Mouse (Mus musculus) heart, embryonic 11.5 days (tissue): Measurements from ENCODE around the gene Sult3a2. TPM values are rescaled to one million over a fixed set of nuclear protein-coding genes. Genes with fewer than 3 reads are reported as not detected.
"Not testable (repeated sequence)": the region's sequence is repeated elsewhere in the genome, so short reads cannot be mapped to it uniquely, and the experiment has no call there.

Experiments
- ATAC-seq: fragments of 200-750 bp; cut with Nextera tagmentation; replicated peaks from 2 replicates; pipeline ENCODE4 v1.8.0; 2017; ENCODE audit warnings: moderate library complexity; ENCODE audit not compliant: insufficient number of reproducible peaks, low FRiP score, low TSS enrichment
- H3K27ac ChIP-seq: fragments of 300-500 bp; sonication (generic); 2 replicates; pipeline ENCODE4 v1.5.1; 2014; ENCODE audit warnings: mild to moderate bottlenecking, low read depth, low read length
- H3K27me3 ChIP-seq: fragments of 300-500 bp; sonication (generic); 2 replicates; pipeline ENCODE4 v1.6.1; 2014; ENCODE audit warnings: mild to moderate bottlenecking, low read length, mixed read lengths; ENCODE audit not compliant: control insufficient read depth, insufficient read depth
- H3K36me3 ChIP-seq: fragments of 300-500 bp; sonication (generic); 2 replicates; pipeline ENCODE4 v1.6.1; 2014; ENCODE audit warnings: mild to moderate bottlenecking, low read length, moderate library complexity, mixed read lengths; ENCODE audit not compliant: control insufficient read depth, insufficient read depth
- H3K4me1 ChIP-seq: fragments of 300-500 bp; sonication (generic); 2 replicates; pipeline ENCODE4 v1.6.1; 2014; ENCODE audit warnings: low read length; ENCODE audit not compliant: control insufficient read depth, insufficient read depth
- H3K4me2 ChIP-seq: fragments of 300-500 bp; sonication (generic); 2 replicates; pipeline ENCODE4 v1.6.1; 2014; ENCODE audit warnings: mild to moderate bottlenecking, moderate library complexity
- H3K4me3 ChIP-seq: fragments of 300-500 bp; sonication (generic); 2 replicates; pipeline ENCODE4 v1.5.1; 2014; ENCODE audit warnings: low read depth, low read length
- H3K9ac ChIP-seq: fragments of 300-500 bp; sonication (generic); 2 replicates; pipeline ENCODE4 v1.6.1; 2014; ENCODE audit warnings: mild to moderate bottlenecking, low read depth, low read length, moderate library complexity
- H3K9me3 ChIP-seq: fragments of 300-500 bp; sonication (generic); replicated peaks from 2 replicates; pipeline ENCODE4 v1.6.1; 2016; ENCODE audit warnings: low read length; ENCODE audit not compliant: control insufficient read depth
- WGBS: fragments of 180-500 bp; shearing (Covaris S2); extraction: QIAGEN DNeasy Blood & Tissue Kit; methylation state at CpG from one replicate; pipeline ENCODE4 v1.1.7; 2014; ENCODE audit not compliant: insufficient replicate concordance; 5-methylcytosine and 5-hydroxymethylcytosine counted together
- polyA plus RNA-seq: library from polyadenylated mRNA; unstranded; fragments of >200 nt; fragmentation: Nextera tagmentation; extraction: Ambion mirVana; gene quantifications from 2 replicates; pipeline ENCODE4 v1.2.1, GENCODE M21; 2014

Gene Sult3a2
- polyA plus RNA-seq: not detected in 2 replicates

GRCm38 (mm10) chr10:33786604-33787003 is at the start of gene Sult3a2:
Gene Sult3a2, minus strand, starts transcription at chr10:33786704.
- no peaks in the 10 kb centered on the region for H3K4me1 ChIP-seq
- H3K4me2 ChIP-seq: no peak within 1 kb of the TSS
- ATAC-seq: no peak
- no peaks in the 10 kb centered on the region for H3K27me3 ChIP-seq
- H3K9ac ChIP-seq: no peak within 1 kb of the TSS
- 83% methylated on average over 3 of the region's 3 CpGs for WGBS
- H3K9me3 ChIP-seq: no peaks in the 10 kb centered on the region
- H3K4me3 ChIP-seq: no peak within 1 kb of the TSS
- no peaks in the 10 kb centered on the region for H3K36me3 ChIP-seq
- no peak within 1 kb of the TSS for H3K27ac ChIP-seq

- 82% methylated on average over 3 of the region's 3 CpGs for WGBS
- no peak for ATAC-seq
- no peaks in the 10 kb centered on the region for H3K4me1 ChIP-seq
Observed at GRCm38 (mm10) chr10:33820892-33821291, 34.4 kb upstream of the Sult3a2 start.

GRCm38 (mm10) chr10:33816923-33817322 is 30.4 kb upstream of the Sult3a2 start:
- no peaks in the 10 kb centered on the region for H3K27me3 ChIP-seq
- H3K9me3 ChIP-seq: no peaks in the 10 kb centered on the region
- no peak overlapping the region for H3K27ac ChIP-seq
- H3K4me2 ChIP-seq: no peak overlapping the region
- no peaks in the 10 kb centered on the region for H3K36me3 ChIP-seq
- no peak overlapping the region for H3K4me3 ChIP-seq
- no peaks in the 10 kb centered on the region for H3K4me1 ChIP-seq
- no peak overlapping the region for H3K9ac ChIP-seq
- 62% methylated on average over 1 of the region's 1 CpGs for WGBS
- ATAC-seq: no peak

More at GRCm38 (mm10) chr10:33820892-33821291, 34.4 kb upstream of the Sult3a2 start:
- Histone ChIP-seq H3K9me3 (no peaks in the 10 kb centered on the region), H3K4me2 (no peak overlapping the region), H3K36me3 (no peaks in the 10 kb centered on the region), H3K27ac (no peak overlapping the region), H3K27me3 (no peaks in the 10 kb centered on the region), H3K9ac (no peak overlapping the region), H3K4me3 (no peak overlapping the region)

DNA sequence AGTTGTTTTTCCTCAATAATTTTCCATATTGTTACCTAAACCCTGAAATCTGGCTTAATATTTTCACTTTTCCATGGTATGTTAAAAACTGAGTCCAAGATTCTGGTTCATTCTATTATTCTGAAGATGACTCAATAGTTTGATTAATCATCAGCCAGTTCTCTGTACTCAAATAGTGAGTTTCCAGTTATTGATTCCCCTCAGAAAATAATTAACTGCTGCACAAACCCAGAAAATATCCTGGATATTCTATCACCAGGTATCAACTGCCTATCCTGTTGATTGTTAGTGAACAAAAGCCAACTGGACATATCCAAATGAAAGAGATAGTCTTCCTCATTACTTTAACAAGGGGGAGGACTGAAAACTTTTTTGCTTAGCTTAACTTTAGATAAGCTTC is 27.8 kb upstream of the Sult3a2 start:
- Histone ChIP-seq H3K9ac (no peak overlapping the region), H3K4me1 (no peaks in the 10 kb centered on the region), H3K4me3 (no peak overlapping the region), H3K27ac (no peak overlapping the region), H3K27me3 (no peaks in the 10 kb centered on the region), H3K36me3 (no peaks in the 10 kb centered on the region), H3K4me2 (no peak overlapping the region), H3K9me3 (no peaks in the 10 kb centered on the region)
- ATAC-seq: no peak

DNA sequence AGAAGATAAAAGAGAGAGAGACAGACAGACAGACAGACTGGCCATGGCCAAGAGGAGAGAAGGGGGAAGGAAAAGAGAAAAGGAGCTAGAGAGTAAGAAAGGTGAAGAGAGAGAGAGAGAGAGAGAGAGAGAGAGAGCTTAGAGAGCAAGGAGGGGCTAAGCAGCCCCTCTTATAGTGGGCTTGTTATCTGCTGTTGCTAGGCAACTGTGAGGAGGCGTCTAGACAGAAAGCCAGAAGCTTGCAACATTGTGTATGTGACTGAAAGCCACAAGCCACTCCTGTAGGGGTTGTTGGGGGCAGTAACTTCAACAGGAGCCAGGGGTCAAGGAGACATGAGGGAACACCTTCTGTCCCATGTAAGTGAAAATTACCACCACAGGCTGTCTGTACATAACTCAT is 25.3 kb upstream of the Sult3a2 start:
- no peak overlapping the region for H3K4me3 ChIP-seq
- H3K9ac ChIP-seq: no peak overlapping the region
- no peak overlapping the region for H3K27ac ChIP-seq
- H3K4me2 ChIP-seq: no peak overlapping the region
- 0% methylated on average over 1 of the region's 1 CpGs for WGBS
- ATAC-seq: no peak
- no peaks in the 10 kb centered on the region for H3K4me1 ChIP-seq
- H3K27me3 ChIP-seq: no peaks in the 10 kb centered on the region
- no peaks in the 10 kb centered on the region for H3K36me3 ChIP-seq
- no peaks in the 10 kb centered on the region for H3K9me3 ChIP-seq

GRCm38 (mm10) chr10:33797221-33797949 is 10.9 kb upstream of the Sult3a2 start:
- not testable (repeated sequence) for H3K9ac ChIP-seq, H3K36me3 ChIP-seq, ATAC-seq, H3K27me3 ChIP-seq, H3K4me1 ChIP-seq, H3K9me3 ChIP-seq, H3K4me3 ChIP-seq, H3K4me2 ChIP-seq, H3K27ac ChIP-seq
- 67% methylated on average over 6 of the region's 6 CpGs for WGBS

GRCm38 (mm10) chr10:33796269-33796915 is 9.9 kb upstream of the Sult3a2 start:
- WGBS: 73% methylated on average over 4 of the region's 4 CpGs
- H3K4me3 ChIP-seq: not testable (repeated sequence)

DNA sequence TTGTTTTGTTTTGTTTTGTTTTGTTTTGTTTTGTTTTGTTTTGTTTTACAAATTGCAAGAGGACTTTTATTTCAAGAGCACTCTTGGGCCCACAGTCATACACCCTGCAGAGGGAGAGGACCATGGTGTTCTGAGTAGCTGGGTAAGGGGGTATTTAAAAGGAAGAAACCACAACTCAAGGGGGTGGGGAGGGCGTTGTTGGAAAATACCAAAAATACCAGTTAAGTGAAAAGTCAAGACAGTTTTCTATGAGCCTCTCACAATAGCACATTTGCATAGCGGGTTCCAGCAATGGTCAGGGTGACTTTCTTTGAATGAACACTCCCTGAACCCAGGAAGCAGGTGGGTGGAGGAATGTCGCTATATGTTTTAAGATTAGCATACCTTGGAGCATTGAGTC is 5.7 kb upstream of the Sult3a2 start:
- 80% methylated on average over 3 of the region's 3 CpGs for WGBS

More at GRCm38 (mm10) chr10:33796269-33796915, 9.9 kb upstream of the Sult3a2 start:
- ATAC-seq, H3K4me1 ChIP-seq, H3K4me2 ChIP-seq, H3K27ac ChIP-seq, H3K36me3 ChIP-seq, H3K27me3 ChIP-seq, H3K9ac ChIP-seq, H3K9me3 ChIP-seq: not testable (repeated sequence)

GRCm38 (mm10) chr10:33787541-33787940 is 1.0 kb upstream of the Sult3a2 start:
- Histone ChIP-seq H3K27ac (no peak overlapping the region), H3K9ac (no peak overlapping the region), H3K4me3 (no peak overlapping the region), H3K4me1 (no peaks in the 10 kb centered on the region), H3K27me3 (no peaks in the 10 kb centered on the region), H3K4me2 (no peak overlapping the region), H3K9me3 (no peaks in the 10 kb centered on the region), H3K36me3 (no peaks in the 10 kb centered on the region)
- no peak for ATAC-seq

More for the DNA sequence above, 5.7 kb upstream of the Sult3a2 start:
- not testable (repeated sequence) for H3K9ac ChIP-seq, H3K27ac ChIP-seq, H3K4me3 ChIP-seq, H3K27me3 ChIP-seq, H3K9me3 ChIP-seq, ATAC-seq, H3K4me2 ChIP-seq, H3K4me1 ChIP-seq, H3K36me3 ChIP-seq
